Mouse (Mus musculus) hindbrain, postnatal 0 days (tissue): Measurements from ENCODE around the gene Slc22a7. TPM values are rescaled to one million over a fixed set of nuclear protein-coding genes. Genes with fewer than 3 reads are reported as not detected.

Experiments used
- ATAC-seq: fragments of 200-750 bp; cut with Nextera tagmentation; 2 replicates; pipeline ENCODE4 v1.8.0; 2017; ENCODE audit warnings: mild to moderate bottlenecking, moderate TSS enrichment, moderate library complexity
- DNase-seq: peaks from one replicate; pipeline ENCODE4 v3.0.0-alpha.2; 2015; ENCODE audit warnings: low spot score
- H3K27ac ChIP-seq: fragments of 300-500 bp; sonication (generic); 2 replicates; pipeline ENCODE4 v1.5.1; 2014; ENCODE audit warnings: mild to moderate bottlenecking
- H3K27me3 ChIP-seq: fragments of 300-500 bp; sonication (generic); 2 replicates; pipeline ENCODE4 v1.6.1; 2014; ENCODE audit warnings: low read length, mixed read lengths; ENCODE audit not compliant: insufficient read depth
- H3K36me3 ChIP-seq: fragments of 300-500 bp; sonication (generic); 2 replicates; pipeline ENCODE4 v1.6.1; 2014; ENCODE audit warnings: low read length, mixed read lengths; ENCODE audit not compliant: insufficient read depth
- H3K4me1 ChIP-seq: fragments of 300-500 bp; sonication (generic); 2 replicates; pipeline ENCODE4 v1.6.1; 2014; ENCODE audit warnings: antibody characterized with exemption, low read length, mixed read lengths; ENCODE audit not compliant: insufficient read depth
- H3K4me2 ChIP-seq: fragments of 300-500 bp; sonication (generic); 2 replicates; pipeline ENCODE4 v1.6.1; 2014; ENCODE audit warnings: low read depth, mild to moderate bottlenecking, low read length, moderate library complexity, mixed read lengths
- H3K4me3 ChIP-seq: fragments of 300-500 bp; sonication (generic); 2 replicates; pipeline ENCODE4 v1.5.1; 2014; ENCODE audit warnings: low read length
- H3K9ac ChIP-seq: fragments of 300-500 bp; sonication (generic); replicated peaks from 2 replicates; pipeline ENCODE4 v1.6.1; 2014; ENCODE audit warnings: mild to moderate bottlenecking, low read length, moderate library complexity, mixed read lengths
- H3K9me3 ChIP-seq: fragments of 300-500 bp; sonication (generic); 2 replicates; pipeline ENCODE4 v1.6.1; 2016; ENCODE audit warnings: low read length, mixed read lengths
- CTCF ChIP-seq: IDR thresholded peaks from 2 replicates; pipeline ENCODE4 v1.5.1; 2016; ENCODE audit warnings: antibody characterized with exemption, control low read depth, low read depth
- WGBS: fragments of 180-500 bp; shearing (Covaris S2); extraction: QIAGEN DNeasy Blood & Tissue Kit; methylation state at CpG from one replicate; pipeline ENCODE4 v1.1.7; 2014; 5-methylcytosine and 5-hydroxymethylcytosine counted together
- polyA plus RNA-seq: library from polyadenylated mRNA; unstranded; fragments of >200 nt; fragmentation: Nextera tagmentation; extraction: Ambion mirVana; gene quantifications from 2 replicates; pipeline ENCODE4 v1.2.1, GENCODE M21; 2015
- total RNA-seq: library from RNA; depleted of rRNA; stranded (reverse); fragments of >200 nt; gene quantifications from 2 replicates; pipeline ENCODE4 v1.2.3, GENCODE M21; 2014

Gene Slc22a7
- total and polyA plus RNA-seq, 2 experiments from 2014 or later, result not detected

DNA sequence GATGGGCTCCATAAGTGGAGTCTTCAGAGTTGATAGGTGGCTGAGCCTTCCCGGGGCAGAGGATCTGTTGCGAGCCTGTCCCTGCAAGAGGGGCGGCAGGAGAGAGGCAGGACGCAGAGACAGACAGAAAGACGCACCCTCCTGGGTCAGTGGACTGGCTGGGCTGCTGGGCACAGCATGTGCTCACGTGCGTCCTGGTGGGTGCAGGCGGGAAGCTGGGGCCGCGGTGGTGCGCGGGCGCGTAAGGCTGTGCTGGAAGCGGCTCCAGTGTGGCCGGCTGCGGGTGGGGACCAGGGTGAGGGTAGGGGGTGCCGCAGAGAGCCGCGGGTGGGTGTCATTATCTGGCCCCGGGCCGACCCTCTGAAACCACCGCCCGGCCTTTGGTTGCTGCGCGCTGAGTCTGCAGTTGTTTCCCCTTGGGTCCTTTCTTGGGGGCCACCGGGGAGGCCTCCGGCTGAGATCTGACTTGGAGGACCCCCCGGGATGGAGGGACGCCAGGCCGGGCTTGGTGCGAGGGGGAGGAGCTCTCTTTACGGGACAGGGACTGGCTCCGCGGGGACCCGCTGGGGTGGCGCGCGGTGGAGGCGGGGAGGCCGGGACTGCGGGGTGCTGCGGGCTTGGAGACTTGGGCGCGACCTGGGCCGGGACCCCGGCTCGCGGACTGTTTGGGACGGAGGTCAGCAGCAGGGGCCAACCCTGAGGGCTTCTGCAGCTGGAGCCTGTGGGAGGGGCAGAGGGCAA is 6.8 kb upstream of the Slc22a7 start:
- Histone ChIP-seq H3K9ac (no peak overlapping the region), H3K4me3 (no peak overlapping the region), H3K4me2 (peak overlapping the region; percentile 19; the same call in 1 of the 2 replicates), H3K4me1 (no peaks in the 10 kb centered on the region), H3K27me3 (no peaks in the 10 kb centered on the region), H3K27ac (no peak overlapping the region), H3K9me3 (no peaks in the 10 kb centered on the region), H3K36me3 (peaks cover 10% of the 10 kb centered on the region; the same call in 1 of the 2 replicates)
- TF ChIP-seq CTCF, result no peak
- 13% methylated on average over 47 of the region's 50 CpGs for WGBS
- ATAC-seq (no peak), DNase-seq (no peak)

DNA sequence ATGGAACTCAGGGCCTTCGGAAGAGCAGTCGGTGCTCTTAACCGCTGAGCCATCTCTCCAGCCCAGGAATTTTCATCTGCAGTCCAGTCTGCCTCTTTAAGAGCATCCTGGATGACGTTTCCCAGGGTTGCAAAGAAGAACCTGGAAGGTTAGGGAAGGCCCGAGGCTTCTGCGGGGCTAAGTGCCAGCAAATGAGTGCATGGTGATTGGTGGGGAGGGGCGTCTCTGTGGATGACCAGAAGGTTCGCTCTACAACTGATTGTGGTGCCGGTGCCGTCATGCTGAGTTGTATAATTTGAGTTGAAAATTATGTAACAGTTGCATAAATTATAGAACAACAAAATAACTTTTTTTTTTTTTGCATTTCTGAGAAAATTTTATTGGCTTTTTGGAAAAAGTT is 919 bp upstream of the Slc22a7 start:
- Histone ChIP-seq H3K36me3 (no peaks in the 10 kb centered on the region), H3K4me3 (no peak overlapping the region), H3K9me3 (no peaks in the 10 kb centered on the region), H3K27ac (no peak overlapping the region), H3K9ac (no peak overlapping the region), H3K4me1 (no peaks in the 10 kb centered on the region), H3K4me2 (no peak overlapping the region), H3K27me3 (no peaks in the 10 kb centered on the region)
- DNase-seq (no peak), ATAC-seq (no peak)
- 90% methylated on average over 10 of the region's 10 CpGs for WGBS
- no peak for TF ChIP-seq CTCF

DNA sequence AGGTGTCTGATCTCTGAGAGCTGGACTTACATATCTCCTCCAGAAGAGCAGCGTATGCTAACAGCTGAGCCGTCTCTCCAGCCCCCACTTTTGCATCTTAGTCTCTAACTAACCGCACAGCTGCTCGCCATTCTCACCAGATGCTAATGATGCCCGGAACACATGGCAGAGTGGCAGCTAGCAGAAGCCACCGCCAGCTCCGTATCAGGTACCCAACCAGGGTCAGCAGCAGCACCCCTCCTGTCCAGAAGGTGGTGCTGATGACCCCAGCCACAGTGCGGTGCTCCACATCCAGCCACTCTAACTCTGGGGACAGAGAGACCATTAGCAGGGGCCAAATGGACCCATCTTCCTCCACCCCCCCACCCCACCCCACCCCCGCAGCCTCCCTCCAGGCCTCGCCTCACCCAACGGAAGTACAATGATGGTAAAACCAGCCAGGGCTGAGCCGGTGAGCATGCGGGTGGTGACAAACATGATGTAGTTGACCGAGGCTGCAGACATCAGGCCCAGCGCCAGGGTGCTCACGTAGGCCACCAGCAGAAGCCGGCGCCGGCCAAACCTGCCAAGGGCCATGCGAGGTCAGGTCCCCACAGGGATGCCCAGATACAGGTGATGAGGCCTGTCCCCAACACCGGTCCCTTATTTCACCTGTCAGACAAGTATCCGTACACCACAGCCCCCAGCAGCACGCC is 1.4 kb downstream of the Slc22a7 start:
- H3K4me1 ChIP-seq, result no peaks in the 10 kb centered on the region

DNA sequence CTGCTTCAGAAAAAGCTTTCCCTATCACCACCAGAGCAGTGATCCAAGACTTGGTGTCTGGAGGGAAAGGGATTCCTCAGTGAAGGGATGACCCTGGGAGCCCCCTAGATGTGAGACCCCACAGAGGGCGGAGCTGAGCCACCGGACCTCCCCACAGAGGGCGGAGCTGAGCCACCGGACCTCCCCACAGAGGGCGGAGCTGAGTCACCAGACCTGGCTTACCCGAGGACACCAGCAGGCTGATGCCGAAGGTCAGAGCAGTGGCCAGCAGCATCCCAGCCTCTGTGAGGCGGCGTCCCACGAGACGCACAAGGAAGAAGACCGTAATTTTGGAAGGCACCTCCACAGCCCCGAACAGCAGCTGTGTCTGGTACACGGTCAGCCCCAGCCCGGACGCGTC is 4.6 kb downstream of the Slc22a7 start:
- Histone ChIP-seq H3K36me3 (no peaks in the 10 kb centered on the region), H3K27ac (no peak overlapping the region), H3K9ac (no peak overlapping the region), H3K4me1 (no peaks in the 10 kb centered on the region), H3K4me2 (peak overlapping the region; percentile 51), H3K27me3 (no peaks in the 10 kb centered on the region), H3K4me3 (no peak overlapping the region), H3K9me3 (no peaks in the 10 kb centered on the region)
- ATAC-seq (peak; percentile 66; the same call in 1 of the 2 replicates), DNase-seq (no peak)
- peak; percentile 2; the same call in 1 of the 2 replicates for TF ChIP-seq CTCF
- WGBS, result 6% methylated on average over 17 of the region's 17 CpGs

More for the DNA sequence above, 1.4 kb downstream of the Slc22a7 start:
- no peak overlapping the region for H3K4me3 ChIP-seq
- no peaks in the 10 kb centered on the region for H3K36me3 ChIP-seq
- H3K27me3 ChIP-seq, result no peaks in the 10 kb centered on the region
- no peak overlapping the region for H3K27ac ChIP-seq
- no peak overlapping the region for H3K4me2 ChIP-seq
- H3K9ac ChIP-seq, result no peak overlapping the region
- TF ChIP-seq CTCF, result peak; percentile 70
- 21% methylated on average over 23 of the region's 23 CpGs for WGBS
- H3K9me3 ChIP-seq, result no peaks in the 10 kb centered on the region
- ATAC-seq, result peak; percentile 80
- peak; percentile 58 for DNase-seq

DNA sequence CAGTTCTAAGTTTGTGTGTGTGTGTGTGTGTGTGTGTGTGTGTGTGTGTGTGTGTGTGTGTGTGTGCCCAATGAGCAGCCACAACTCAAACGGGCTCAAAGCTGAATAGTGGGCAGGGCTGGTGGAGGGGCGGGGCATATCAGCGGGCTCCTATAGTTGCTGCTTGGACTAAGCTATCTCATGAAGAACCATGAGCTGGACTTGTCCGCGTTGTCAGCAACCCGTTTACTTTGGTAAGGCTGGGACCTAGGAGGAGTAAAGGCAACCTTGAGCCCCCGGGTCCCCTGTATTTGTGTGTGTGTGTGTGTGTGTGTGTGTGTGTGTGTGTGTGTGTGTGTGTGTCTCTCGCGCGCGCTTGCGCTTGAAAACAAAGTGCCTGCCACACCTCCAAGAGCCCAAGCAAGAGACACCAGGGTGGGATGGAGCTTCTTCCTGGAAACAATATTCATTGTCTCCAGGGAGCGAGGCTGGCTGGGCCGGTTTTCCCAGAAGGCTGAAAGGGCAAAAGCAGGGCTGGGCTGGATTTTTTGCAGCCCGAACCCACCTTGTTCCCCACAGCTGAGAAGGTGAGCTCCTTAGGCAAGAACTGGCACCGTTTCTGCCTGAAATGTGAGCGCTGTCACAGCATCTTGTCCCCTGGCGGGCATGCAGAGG is 9.4 kb downstream of the Slc22a7 start, which contains the start of gene Crip3:
TSS of gene Crip3 (plus strand) at position 166 of the 654 bp plus-strand sequence.
- Histone ChIP-seq H3K4me2 (peak within 1 kb of the TSS; percentile 25; the same call in 1 of the 2 replicates), H3K27me3 (no peaks in the 10 kb centered on the region), H3K9me3 (no peaks in the 10 kb centered on the region), H3K9ac (no peak within 1 kb of the TSS), H3K36me3 (0 out of 2 replicates have a peak, but pooled peaks cover 4% of the 10 kb centered on the region), H3K4me1 (no peaks in the 10 kb centered on the region), H3K4me3 (no peak within 1 kb of the TSS), H3K27ac (no peak within 1 kb of the TSS)
- DNase-seq (no peak), ATAC-seq (no peak)
- 11% methylated on average over 18 of the region's 18 CpGs for WGBS
- no peak for TF ChIP-seq CTCF

DNA sequence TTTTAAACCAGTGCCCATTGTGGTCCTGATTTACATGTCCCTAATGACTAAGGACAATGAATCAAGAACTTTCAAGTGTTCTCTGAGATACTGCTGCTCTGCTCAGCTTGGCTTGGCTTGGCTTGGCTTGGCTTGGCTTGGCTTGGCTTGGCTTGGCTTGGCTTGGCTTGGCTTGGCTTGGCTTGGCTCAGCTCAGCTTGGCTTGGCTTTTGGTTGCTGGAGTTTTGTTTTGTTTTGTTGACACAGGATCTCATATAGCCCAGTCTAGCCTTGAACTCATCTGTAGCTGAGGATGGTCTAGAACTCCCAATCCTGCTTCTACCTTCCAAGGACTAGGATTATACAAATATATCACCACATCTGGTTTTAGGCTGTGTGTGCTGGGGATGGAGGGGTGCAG is 11.8 kb downstream of the Slc22a7 start:
- Histone ChIP-seq H3K4me2 (no peak overlapping the region), H3K9me3 (no peaks in the 10 kb centered on the region), H3K27me3 (no peaks in the 10 kb centered on the region), H3K27ac (no peak overlapping the region), H3K36me3 (0 out of 2 replicates have a peak, but pooled peaks cover 4% of the 10 kb centered on the region), H3K4me3 (no peak overlapping the region), H3K9ac (no peak overlapping the region), H3K4me1 (no peaks in the 10 kb centered on the region)
- ATAC-seq, result no peak
- DNase-seq, result no peak
- TF ChIP-seq CTCF, result no peak
